Mouse (Mus musculus): ENCODE measurements around the gene Usp3.

The Usp3 gene

GRCm38 (mm10) chr9:66506011-66506410 lies 86.9 kb downstream of the Usp3 start:
- 36% methylated on average over 4 of the region's 4 CpGs for WGBS

DNA sequence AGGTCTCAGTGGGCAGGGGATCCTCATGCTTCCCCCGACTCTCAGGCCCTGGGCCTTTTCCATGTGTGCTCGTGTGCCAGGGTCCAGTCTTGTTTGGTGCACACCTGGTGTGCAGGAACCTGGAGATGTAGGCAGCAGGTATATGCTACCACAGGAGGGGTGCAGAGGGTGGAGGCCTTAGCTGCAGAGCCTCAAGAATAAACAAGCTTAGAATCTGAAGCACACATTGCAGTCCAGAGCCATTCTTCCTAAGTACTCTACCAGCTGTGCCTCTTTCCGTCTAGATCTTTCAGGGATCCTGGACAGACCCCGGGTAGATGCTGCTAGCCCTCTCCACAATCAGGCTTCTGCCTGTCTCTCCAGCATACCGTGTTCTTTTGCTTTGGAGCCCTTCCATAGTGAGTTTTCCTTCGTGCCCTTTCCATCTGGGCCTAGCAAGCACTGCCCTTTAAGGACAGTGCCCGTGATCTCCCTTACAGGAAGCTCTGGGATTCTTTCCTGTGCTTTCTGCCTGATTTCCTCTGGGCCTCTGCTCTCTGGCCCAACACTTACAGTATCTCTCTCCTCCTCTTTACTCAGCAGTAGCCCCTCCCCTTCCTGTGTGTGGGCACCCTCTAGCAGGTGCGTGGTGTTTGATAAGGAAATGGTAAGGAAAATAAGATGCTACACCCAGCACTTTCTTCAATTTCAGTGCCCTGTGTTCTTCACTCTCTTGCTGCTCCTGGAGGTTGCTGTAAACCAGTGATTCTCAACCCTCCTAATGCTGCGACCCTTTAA lies 87.6 kb downstream of the Usp3 start:
- WGBS: 30% methylated on average over 9 of the region's 9 CpGs

DNA sequence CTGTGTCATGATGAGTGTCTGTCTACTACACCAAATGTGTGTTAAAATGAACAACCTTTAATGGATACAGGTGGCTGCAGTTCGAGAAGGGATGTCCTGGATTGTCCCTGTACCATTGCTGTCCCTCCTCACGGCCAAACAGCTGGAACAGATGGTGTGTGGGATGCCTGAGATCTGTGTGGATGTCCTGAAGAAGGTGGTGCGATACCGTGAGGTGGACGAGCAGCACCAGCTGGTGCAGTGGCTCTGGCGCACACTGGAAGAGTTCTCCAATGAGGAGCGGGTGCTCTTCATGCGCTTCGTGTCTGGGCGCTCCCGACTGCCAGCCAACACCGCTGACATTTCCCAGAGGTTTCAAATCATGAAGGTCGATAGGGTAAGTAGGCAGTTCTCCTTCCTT lies 88.4 kb downstream of the Usp3 start:
- 52% methylated on average over 13 of the region's 13 CpGs for WGBS

DNA sequence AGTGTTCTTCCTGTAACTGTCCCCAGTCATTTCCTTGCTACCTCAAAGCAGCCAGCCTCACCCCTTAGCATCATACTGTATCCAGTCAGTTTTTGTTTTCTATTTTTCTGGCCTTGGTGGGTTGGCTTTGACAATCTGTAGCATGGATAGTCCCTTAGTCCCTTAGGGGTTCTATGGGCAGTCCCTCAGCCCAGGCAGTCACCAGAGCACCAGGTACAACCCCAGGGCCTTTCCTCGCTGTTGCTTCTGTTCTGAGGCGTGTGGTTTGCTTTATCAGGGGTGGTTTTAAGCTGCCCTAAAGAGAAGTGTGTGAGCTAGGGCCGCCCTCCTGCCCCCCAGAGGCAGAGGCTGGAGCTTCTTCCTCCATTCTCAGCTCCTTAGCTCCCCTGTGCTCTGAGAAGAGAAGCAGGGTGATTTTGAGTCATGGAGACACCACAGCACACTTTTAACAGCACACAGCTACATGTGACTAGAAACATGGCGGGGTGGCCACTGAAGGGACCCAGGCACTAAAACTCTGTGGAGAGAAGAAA lies 89.0 kb downstream of the Usp3 start:
- WGBS: 87% methylated on average over 4 of the region's 4 CpGs

- WGBS: 65% methylated on average over 2 of the region's 2 CpGs
These were observed 91.7 kb downstream of the Usp3 start for GRCm38 (mm10) chr9:66501248-66501647.

DNA sequence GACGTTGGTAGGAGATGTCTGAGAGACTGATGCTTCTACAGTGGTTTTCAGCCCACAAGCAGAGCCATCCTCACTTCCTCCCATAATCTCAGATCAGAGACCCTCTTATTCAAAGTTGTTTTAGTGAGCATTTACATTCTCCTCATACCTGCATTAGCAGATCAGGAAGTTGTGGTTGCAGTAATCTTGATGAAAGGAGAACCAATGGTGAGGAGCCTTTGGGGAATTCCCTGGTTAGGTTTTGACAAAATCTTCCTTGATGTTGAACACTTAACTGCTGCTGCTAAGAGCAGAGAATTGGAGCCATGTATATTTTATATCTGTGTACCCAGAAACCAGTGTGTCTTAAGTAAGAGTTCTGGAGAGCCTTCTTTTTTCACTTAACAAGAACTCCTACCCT lies 100.6 kb downstream of the Usp3 start:
- WGBS: 89% methylated on average over 1 of the region's 1 CpGs

- 90% methylated on average over 3 of the region's 3 CpGs for WGBS
These were observed 109.5 kb downstream of the Usp3 start for GRCm38 (mm10) chr9:66483429-66483828.

DNA sequence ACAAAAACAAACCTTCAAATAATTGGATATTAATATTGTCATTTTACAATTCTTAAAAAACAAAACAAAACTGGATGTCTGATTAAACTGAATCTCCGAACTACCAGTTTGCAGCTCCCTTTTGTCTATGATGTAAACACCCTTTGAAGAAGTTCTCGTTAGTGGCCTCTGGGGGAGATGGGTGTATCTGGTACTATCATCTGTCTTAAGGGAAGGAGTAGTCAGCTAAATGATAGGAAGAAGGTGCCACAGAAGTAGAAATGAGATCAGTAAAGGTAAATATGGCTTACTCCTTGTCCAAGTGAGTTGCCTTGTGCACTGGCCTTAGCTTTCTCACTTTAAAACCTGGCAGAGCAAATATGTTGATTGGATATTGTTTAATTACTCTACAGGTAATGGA lies 115.2 kb downstream of the Usp3 start:
- 64% methylated on average over 2 of the region's 2 CpGs for WGBS

DNA sequence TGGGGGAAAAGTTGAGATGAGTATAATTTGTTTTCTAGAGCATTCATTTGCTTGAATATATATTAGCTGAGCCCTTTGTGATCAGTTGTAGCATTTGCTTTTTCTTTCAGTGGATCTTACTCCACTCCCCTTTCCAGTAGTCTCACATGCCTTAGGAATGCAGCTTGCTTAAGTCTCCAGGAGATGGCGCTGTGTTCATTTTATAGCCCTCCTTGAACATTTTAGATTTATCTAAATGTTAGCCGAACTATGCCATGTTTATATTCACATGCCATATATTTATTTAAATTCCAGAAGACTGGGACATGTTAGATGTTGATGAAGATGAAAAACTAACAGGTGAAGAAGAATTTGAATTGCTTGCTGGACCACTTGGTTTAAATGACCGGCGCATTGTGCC lies 127.9 kb downstream of the Usp3 start:
- 54% methylated on average over 4 of the region's 4 CpGs for WGBS
